Mouse (Mus musculus) kidney, postnatal 36 days (tissue): ENCODE measurements around the gene Hps4.

Experiments
- DNase-seq, 2 experiments: peaks; one replicate each; pipeline ENCODE4 v3.0.0; 2021 to 2022; ENCODE audit warnings: mixed read lengths in 2 of 2

The Hps4 gene

DNA sequence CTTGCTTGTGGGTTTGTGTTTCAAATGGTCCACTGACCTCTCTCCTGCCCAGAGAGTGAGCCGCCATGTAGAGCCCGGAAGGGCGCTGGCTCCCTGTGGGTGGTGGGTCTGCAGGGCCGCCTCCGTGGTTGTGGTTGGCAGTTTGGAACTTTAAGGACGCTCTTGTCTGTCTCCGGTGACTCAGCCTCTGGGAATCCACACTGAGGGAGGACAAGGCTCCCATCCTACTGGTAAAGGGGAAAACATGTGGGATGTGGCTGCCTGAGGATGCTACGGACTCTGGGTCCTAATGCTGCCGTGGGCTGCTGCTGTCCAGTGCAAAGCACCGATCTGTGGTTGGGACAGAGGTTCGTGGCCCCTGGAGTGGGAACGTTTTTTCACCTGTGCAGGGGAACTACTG, 25.0 kb downstream of the Hps4 start:
- no peak for DNase-seq

DNA sequence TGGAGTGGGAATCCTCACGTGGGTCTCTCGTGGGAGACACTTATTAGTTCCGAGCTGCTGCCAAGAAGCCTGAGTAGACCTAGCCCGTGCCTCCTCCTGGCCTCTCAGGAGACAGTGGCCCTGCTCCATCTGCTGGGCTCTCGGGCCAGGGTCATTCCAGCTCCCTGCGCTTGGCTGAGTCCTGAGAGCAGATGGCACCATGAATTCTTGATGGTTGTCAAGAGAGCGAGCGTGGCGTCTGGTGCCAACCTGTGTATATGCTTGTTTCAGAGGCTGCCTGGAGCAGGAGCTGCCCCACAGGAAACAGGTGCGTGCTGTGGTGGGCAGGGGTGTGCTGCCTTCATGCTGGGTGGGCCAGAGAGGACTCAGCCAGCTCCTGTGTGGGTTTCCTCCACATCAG, 25.8 kb downstream of the Hps4 start:
- no peak for DNase-seq

- DNase-seq, result no peak
Measured at GRCm38 (mm10) chr5:112369326-112369725, 26.4 kb downstream of the Hps4 start.

DNA sequence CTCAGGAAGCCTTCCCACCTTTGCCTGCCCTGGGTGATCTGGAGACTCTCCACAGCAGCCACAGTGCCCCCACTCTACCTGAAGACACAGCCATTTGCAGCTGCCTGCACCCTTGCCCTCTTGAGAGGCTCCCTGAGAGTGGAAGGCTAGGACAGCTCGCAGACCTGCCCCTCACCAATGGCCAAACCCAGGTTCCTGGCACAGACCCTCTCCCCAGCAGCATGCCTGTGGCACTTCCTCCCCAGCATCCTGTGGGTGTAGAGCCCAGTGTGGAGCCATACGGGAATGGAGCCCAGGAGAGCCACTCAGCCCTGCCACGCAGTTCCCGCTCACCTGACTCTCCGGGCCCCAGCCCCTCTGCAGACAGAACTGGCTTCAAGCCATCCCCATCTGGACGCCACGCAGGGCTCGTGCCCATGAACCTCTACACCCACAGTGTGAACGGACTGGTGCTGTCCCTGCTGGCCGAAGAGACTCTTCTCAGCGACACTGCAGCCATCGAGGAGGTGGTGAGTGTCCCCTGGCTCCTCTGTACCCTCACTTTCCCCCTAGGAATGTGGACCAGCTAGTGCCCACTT, 27.4 kb downstream of the Hps4 start:
- DNase-seq, result no peak

DNA sequence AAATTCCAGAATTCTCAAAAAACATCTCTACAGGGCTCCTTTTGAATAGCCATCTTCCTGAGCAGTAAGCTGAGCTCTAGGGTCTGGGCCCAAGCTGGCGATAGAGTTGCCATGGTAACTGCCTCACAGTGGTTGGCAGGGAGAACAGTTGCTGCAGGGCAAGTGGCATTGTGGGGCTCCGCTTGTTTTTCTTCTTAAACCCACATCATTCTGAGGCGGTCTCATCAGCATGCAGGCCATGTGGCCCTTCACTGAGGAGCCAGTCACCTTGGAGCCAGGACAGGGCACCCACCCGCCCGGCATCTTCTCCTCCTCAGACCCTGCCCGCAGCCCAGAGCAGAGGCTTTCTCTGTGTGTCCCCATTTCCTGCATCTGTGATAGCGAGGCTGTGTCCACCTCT, 29.1 kb downstream of the Hps4 start:
- DNase-seq, result no peak

GRCm38 (mm10) chr5:112376111-112376510, 33.2 kb downstream of the Hps4 start:
- no peak for DNase-seq

DNA sequence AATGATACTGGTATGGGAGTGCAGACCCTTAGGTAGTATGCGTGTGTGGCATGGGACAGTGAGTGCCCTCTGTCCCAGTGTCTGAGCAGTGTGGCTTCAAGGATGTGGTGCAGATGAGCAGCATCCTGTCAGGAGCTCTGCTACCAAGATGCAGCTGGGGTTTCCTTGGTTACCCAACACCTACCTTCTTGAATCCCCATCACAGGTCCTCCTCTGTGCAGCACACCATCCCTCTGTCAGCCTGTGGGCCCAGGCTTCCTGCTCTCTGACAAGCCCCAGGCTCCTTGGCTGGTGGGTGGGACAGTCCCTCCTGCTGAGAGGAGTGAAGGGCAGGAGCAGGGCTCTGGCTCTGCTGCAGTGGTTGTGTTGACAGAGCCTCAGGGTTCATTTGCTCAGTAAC, 34.5 kb downstream of the Hps4 start:
- no peak for DNase-seq

GRCm38 (mm10) chr5:112378716-112379115, 35.8 kb downstream of the Hps4 start:
- DNase-seq, result peak in 1 of 2 experiments; percentile 15

DNA sequence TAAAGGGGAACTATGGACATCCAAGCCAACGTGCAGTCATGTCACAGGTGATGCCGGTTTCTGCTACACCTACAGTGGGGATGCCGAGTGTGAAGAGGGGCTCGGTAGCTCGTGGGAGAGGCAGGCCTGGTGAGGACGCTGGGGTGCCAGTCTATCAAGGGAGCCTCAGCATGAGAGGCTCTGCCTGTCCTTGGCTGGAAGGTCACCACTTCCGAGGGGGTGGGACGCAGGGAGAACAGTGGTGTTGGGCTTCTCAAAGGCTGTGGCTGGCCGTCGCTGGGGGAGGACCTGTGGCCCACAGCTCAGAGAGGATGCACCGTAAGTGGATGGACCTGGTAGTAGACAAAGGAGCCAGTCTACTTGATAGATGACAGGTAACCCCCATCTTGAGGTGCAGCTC, 38.3 kb downstream of the Hps4 start:
- DNase-seq, result no peak

- no peak for DNase-seq
Measured at GRCm38 (mm10) chr5:112382042-112382441, 39.2 kb downstream of the Hps4 start.

- no peak for DNase-seq
Measured at GRCm38 (mm10) chr5:112382641-112383330, 39.9 kb downstream of the Hps4 start.

GRCm38 (mm10) chr5:112384805-112385472, 42.1 kb downstream of the Hps4 start:
- no peak for DNase-seq

DNA sequence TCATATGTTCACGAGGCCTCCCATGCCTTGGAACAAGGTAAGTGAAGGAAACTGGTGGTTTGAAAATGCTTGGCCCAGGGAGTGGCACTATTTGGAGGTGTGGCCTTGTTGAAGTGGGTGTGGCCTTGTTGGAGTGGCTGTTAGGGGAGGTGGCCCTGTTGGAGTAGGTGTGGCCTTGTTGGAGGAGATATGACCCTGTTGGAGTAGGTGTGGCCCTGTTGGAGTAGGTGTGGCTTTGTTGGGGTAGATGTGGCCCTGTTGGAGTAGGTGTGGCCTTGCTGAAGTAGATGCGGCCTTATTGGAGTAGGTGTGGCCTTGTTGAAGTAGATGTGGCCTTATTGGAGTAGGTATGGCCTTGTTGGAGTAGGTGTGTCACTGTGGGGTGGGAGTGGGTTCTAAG, 43.1 kb downstream of the Hps4 start:
- DNase-seq, result no peak

- DNase-seq, result no peak
Measured at GRCm38 (mm10) chr5:112389352-112389751, 46.5 kb downstream of the Hps4 start.

GRCm38 (mm10) chr5:112391002-112391401, 48.1 kb downstream of the Hps4 start:
- no peak for DNase-seq

GRCm38 (mm10) chr5:112391676-112392323, 48.9 kb downstream of the Hps4 start:
- no peak for DNase-seq

- DNase-seq, result no peak
Measured at GRCm38 (mm10) chr5:112393741-112394414, 51.0 kb downstream of the Hps4 start.

GRCm38 (mm10) chr5:112394415-112394763, 51.5 kb downstream of the Hps4 start:
- DNase-seq, result no peak

GRCm38 (mm10) chr5:112394779-112395443, 52.0 kb downstream of the Hps4 start, which contains the start of gene Asphd2:
Gene Asphd2, minus strand, starts transcription at chr5:112394866.
- peak in 1 of 2 experiments; percentile 14 for DNase-seq

- DNase-seq, result no peak
Measured at GRCm38 (mm10) chr5:112396066-112396465, 53.2 kb downstream of the Hps4 start.

- DNase-seq, result no peak
Measured at GRCm38 (mm10) chr5:112399284-112399683, 56.4 kb downstream of the Hps4 start.

DNA sequence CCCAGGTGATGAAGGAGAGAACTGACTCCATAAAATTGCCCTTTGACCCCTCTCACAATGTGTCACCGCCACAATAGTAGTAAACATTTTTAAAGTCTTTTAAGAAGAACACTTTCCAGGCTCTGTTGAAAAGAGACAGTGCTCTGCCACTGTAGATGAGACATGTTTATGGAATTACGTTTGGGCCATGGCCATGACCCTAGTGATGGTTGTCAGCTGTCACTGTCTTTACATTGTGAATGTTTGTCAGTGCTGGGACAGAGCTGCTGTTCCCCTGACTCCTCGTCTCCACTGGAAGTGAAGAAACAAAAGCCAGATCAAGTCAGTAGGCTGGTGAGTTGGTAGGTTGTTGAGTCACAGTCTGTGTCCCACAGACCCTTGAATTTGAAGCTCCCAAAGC, 59.6 kb downstream of the Hps4 start:
- no peak for DNase-seq

DNA sequence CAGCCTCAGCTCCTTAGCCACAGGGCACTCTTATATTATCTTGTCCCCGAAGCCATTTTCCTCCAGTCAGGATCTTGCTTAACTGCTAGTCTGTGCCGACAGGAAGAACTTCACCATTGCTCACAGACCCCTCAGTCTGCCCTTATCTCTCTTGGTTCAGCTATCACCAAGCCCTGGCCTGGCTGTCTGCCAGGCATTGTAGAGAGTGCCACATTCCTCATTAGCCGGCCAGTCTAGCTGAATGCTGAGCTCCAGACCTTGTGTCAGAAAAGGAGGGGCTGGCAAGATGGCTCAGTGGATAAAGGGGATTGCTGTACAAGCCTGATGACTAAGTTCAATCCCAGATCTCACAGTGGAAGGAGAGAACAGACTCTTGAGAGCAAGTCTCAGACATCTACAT, 63.1 kb downstream of the Hps4 start:
- no peak for DNase-seq
